Mouse (Mus musculus) embryonic fibroblast, embryonic 13.5 days (primary cell): ENCODE results near the gene Cdkn2aipnl. TPM values are rescaled to one million over a fixed set of nuclear protein-coding genes. Genes with fewer than 3 reads are reported as not detected.
A peak's percentile ranks its signal among the peaks of the same experiment; 100 is the strongest.

ENCODE experiments used
- H3K27ac ChIP-seq: 2 replicates; pipeline ENCODE4 v1.5.1; 2012; ENCODE audit warnings: low read length, control low read depth, inconsistent platforms; ENCODE audit not compliant: insufficient read depth
- H3K4me1 ChIP-seq: 2 replicates; pipeline ENCODE4 v1.6.1; 2011; ENCODE audit warnings: low read length; ENCODE audit not compliant: control insufficient read depth, insufficient read depth
- H3K4me3 ChIP-seq: 2 replicates; pipeline ENCODE4 v1.5.1; 2011; ENCODE audit warnings: mild to moderate bottlenecking, control low read depth, low read length; ENCODE audit not compliant: insufficient read depth
- CTCF ChIP-seq: IDR thresholded peaks from 2 replicates; pipeline ENCODE4 v1.5.1; 2011; ENCODE audit warnings: mild to moderate bottlenecking, control low read depth, low read length, moderate library complexity, borderline replicate concordance; ENCODE audit not compliant: insufficient read depth
- POLR2A ChIP-seq: IDR thresholded peaks from 2 replicates; pipeline ENCODE4 v1.6.1; 2011; ENCODE audit warnings: low read depth, mild to moderate bottlenecking, control low read depth, low read length, moderate library complexity
- polyA plus RNA-seq: library from polyadenylated mRNA; stranded (reverse); fragments of >200 nt; gene quantifications from 2 replicates; pipeline ENCODE4 v1.2.4, GENCODE M21; 2011; ENCODE audit warnings: low read depth; ENCODE audit not compliant: missing spikeins, insufficient read length

Cdkn2aipnl gene
- polyA plus RNA-seq, 1 experiment: 28.1 TPM

- TF ChIP-seq POLR2A: no peak
- TF ChIP-seq CTCF: no peak
- peak overlapping the region; percentile 63; the same call in 1 of the 2 replicates for H3K4me3 ChIP-seq
- no peaks in the 10 kb centered on the region; the same call in 1 of the 2 replicates for H3K4me1 ChIP-seq
- peak overlapping the region; percentile 95 for H3K27ac ChIP-seq
Observed at GRCm38 (mm10) chr11:52002842-52003504, 35.5 kb downstream of the Cdkn2aipnl start.

- Histone ChIP-seq H3K4me3 (peak overlapping the region; percentile 63), H3K4me1 (no peaks in the 10 kb centered on the region; the same call in 1 of the 2 replicates), H3K27ac (peak overlapping the region; percentile 95)
- TF ChIP-seq CTCF (no peak), POLR2A (no peak)
Observed at GRCm38 (mm10) chr11:52003505-52003771, 36.0 kb downstream of the Cdkn2aipnl start.

- H3K4me3 ChIP-seq: peak within 1 kb of the TSS; percentile 78
- TF ChIP-seq POLR2A (peak; percentile 66), CTCF (no peak)
- peak within 1 kb of the TSS; percentile 95 for H3K27ac ChIP-seq
- no peaks in the 10 kb centered on the region; the same call in 1 of the 2 replicates for H3K4me1 ChIP-seq
Observed at GRCm38 (mm10) chr11:52003772-52004528, 36.5 kb downstream of the Cdkn2aipnl start, which contains the start of gene Cdkl3. Cdkl3 (plus strand) TSS chr11:52004221.

- Histone ChIP-seq H3K4me3 (no peak overlapping the region), H3K4me1 (no peaks in the 10 kb centered on the region; the same call in 1 of the 2 replicates), H3K27ac (no peak overlapping the region)
- TF ChIP-seq POLR2A: no peak
- no peak for TF ChIP-seq CTCF
Observed at GRCm38 (mm10) chr11:52005586-52005985, 38.1 kb downstream of the Cdkn2aipnl start.

GRCm38 (mm10) chr11:52011011-52011410 is 43.5 kb downstream of the Cdkn2aipnl start:
- no peak overlapping the region for H3K4me3 ChIP-seq
- H3K27ac ChIP-seq: no peak overlapping the region
- H3K4me1 ChIP-seq: no peaks in the 10 kb centered on the region
- TF ChIP-seq CTCF: no peak
- no peak for TF ChIP-seq POLR2A

- Histone ChIP-seq H3K4me3 (no peak overlapping the region), H3K4me1 (no peaks in the 10 kb centered on the region)
Observed at GRCm38 (mm10) chr11:52011541-52011940, 44.1 kb downstream of the Cdkn2aipnl start.

GRCm38 (mm10) chr11:52018217-52018616 is 50.8 kb downstream of the Cdkn2aipnl start:
- no peak overlapping the region for H3K4me3 ChIP-seq
- H3K4me1 ChIP-seq: no peaks in the 10 kb centered on the region
- no peak overlapping the region for H3K27ac ChIP-seq
- TF ChIP-seq CTCF: no peak

More at GRCm38 (mm10) chr11:52011541-52011940, 44.1 kb downstream of the Cdkn2aipnl start:
- TF ChIP-seq CTCF (no peak), POLR2A (no peak)
- H3K27ac ChIP-seq: no peak overlapping the region

Other genes with a start within 250 kb of the Cdkn2aipnl start
- 42.0 and 46.5 TPM in 2 replicates for gene Sec24a, start 204.0 kb upstream of the Cdkn2aipnl start, polyA plus RNA-seq
- gene Sar1b, start 204.0 kb upstream of the Cdkn2aipnl start, polyA plus RNA-seq: 68.5 and 73.9 TPM in 2 replicates
- 3.7 and 5.8 TPM in 2 replicates for gene Jade2, start 110.0 kb upstream of the Cdkn2aipnl start, polyA plus RNA-seq
- gene Ube2b, start 33.1 kb downstream of the Cdkn2aipnl start, polyA plus RNA-seq: 165 and 168 TPM in 2 replicates
- 8.8 and 11.7 TPM in 2 replicates for gene Cdkl3, start 36.6 kb downstream of the Cdkn2aipnl start, polyA plus RNA-seq
- gene Ppp2ca, start 131.0 kb downstream of the Cdkn2aipnl start, polyA plus RNA-seq: 77.9 and 82.4 TPM in 2 replicates
- not detected in 2 replicates for gene Olfr1373, start 177.9 kb downstream of the Cdkn2aipnl start, polyA plus RNA-seq
- gene Olfr1371, start 246.3 kb downstream of the Cdkn2aipnl start, polyA plus RNA-seq: not detected in 2 replicates